Mouse (Mus musculus) megakaryocyte, adult 5-6 weeks (primary cell): ENCODE results near the gene Nelfb. TPM values are rescaled to one million over a fixed set of nuclear protein-coding genes. Genes with fewer than 3 reads are reported as not detected.

Source experiments
- ATAC-seq: 2 replicates; pipeline ENCODE4 v1.8.0; 2016; ENCODE audit warnings: mild to moderate bottlenecking, inconsistent platforms; ENCODE audit not compliant: poor library complexity, severe bottlenecking
- total RNA-seq, 2 experiments: library from RNA; stranded (forward) in 1 of 2; stranded (reverse) in 1 of 2; fragments of 153-499, 151-499 nt in 1 of 2; fragments of 221-1000, 200-1000 nt in 1 of 2; gene quantifications; 2 replicates each; pipeline versions ENCODE4 v1.2.3 to v1.2.4; 2015 to 2017

Nelfb gene
- total RNA-seq, 2 experiments from 2014 or later = 21.4 to 30.1 TPM

- ATAC-seq = no peak
Observed at GRCm38 (mm10) chr2:25231038-25231437, 19.7 kb upstream of the Nelfb start.

GRCm38 (mm10) chr2:25230581-25230980 is 19.3 kb upstream of the Nelfb start:
- no peak for ATAC-seq

- no peak for ATAC-seq
Observed at GRCm38 (mm10) chr2:25229582-25229981, 18.3 kb upstream of the Nelfb start.

- ATAC-seq = no peak
Observed at GRCm38 (mm10) chr2:25228995-25229530, 17.8 kb upstream of the Nelfb start.

GRCm38 (mm10) chr2:25228431-25228889 is 17.2 kb upstream of the Nelfb start:
- peak; percentile 48 for ATAC-seq

GRCm38 (mm10) chr2:25227406-25227805 is 16.1 kb upstream of the Nelfb start:
- no peak for ATAC-seq

- ATAC-seq = no peak
Observed at GRCm38 (mm10) chr2:25226864-25227263, 15.6 kb upstream of the Nelfb start.

GRCm38 (mm10) chr2:25225811-25226379 is 14.6 kb upstream of the Nelfb start:
- no peak for ATAC-seq

GRCm38 (mm10) chr2:25224766-25225752 is 13.8 kb upstream of the Nelfb start:
- ATAC-seq = peak; percentile 73

- no peak for ATAC-seq
Observed at GRCm38 (mm10) chr2:25224492-25224765, 13.1 kb upstream of the Nelfb start, which contains the start of gene Tubb4b. TSS of gene Tubb4b (minus strand) at chr2:25224702.

- ATAC-seq = peak; percentile 50
Observed at GRCm38 (mm10) chr2:25223681-25224491, 12.6 kb upstream of the Nelfb start.

GRCm38 (mm10) chr2:25221331-25221772 is 10.1 kb upstream of the Nelfb start:
- ATAC-seq = no peak

GRCm38 (mm10) chr2:25218445-25218844 is 7.2 kb upstream of the Nelfb start, which contains the start of gene Fam166a:
TSS of gene Fam166a (plus strand) at chr2:25218745.
- ATAC-seq = no peak

- no peak for ATAC-seq
Observed at GRCm38 (mm10) chr2:25217666-25218065, 6.4 kb upstream of the Nelfb start.

- ATAC-seq = no peak
Observed at GRCm38 (mm10) chr2:25214444-25214843, 3.2 kb upstream of the Nelfb start, which contains the start of gene Stpg3. TSS of gene Stpg3 (minus strand) at chr2:25214637.

- no peak for ATAC-seq
Observed at GRCm38 (mm10) chr2:25213266-25213865, 2.1 kb upstream of the Nelfb start.

GRCm38 (mm10) chr2:25210686-25211085 is 603 bp downstream of the Nelfb start:
- ATAC-seq = peak; percentile 19

- no peak for ATAC-seq
Observed at GRCm38 (mm10) chr2:25207593-25207992, 3.7 kb downstream of the Nelfb start.

- ATAC-seq = no peak
Observed at GRCm38 (mm10) chr2:25203631-25204214, 7.6 kb downstream of the Nelfb start.

GRCm38 (mm10) chr2:25200631-25201030 is 10.7 kb downstream of the Nelfb start:
- no peak for ATAC-seq
